Mouse (Mus musculus): ENCODE measurements around the gene Nelfb. TPM values are rescaled to one million over a fixed set of nuclear protein-coding genes. Genes with fewer than 3 reads are reported as not detected.

Gene Nelfb
- polyA plus RNA-seq, 1 experiment: 22.9 TPM

- H3K4me1 ChIP-seq: peaks cover 55% of the 10 kb centered on the region
- peaks cover 31% of the 10 kb centered on the region for H3K27me3 ChIP-seq (replicated peaks)
- H3K9me3 ChIP-seq: no peaks in the 10 kb centered on the region
- no peaks in the 10 kb centered on the region for H3K36me3 ChIP-seq (replicated peaks; ENCODE audit: low read length)
- TF ChIP-seq FLI1 (IDR thresholded peaks at IDR 0.05; ENCODE audit: low read length) (no peak), GATA1 (IDR thresholded peaks at IDR 0.05; ENCODE audit: borderline replicate concordance, low read length) (no peak)
- H3K4me3 ChIP-seq (replicated peaks): no peak overlapping the region
Observed at GRCm38 (mm10) chr2:25151280-25151956, 59.9 kb downstream of the Nelfb start.

Other genes with a start within 250 kb of the Nelfb start
- 10.2 and 14.3 TPM in 2 replicates for gene Dph7, start 249.1 kb downstream of the Nelfb start, polyA plus RNA-seq (2012; ENCODE audit: insufficient read depth, low replicate concordance)
- gene Mrpl41, start 236.4 kb downstream of the Nelfb start, polyA plus RNA-seq (2012; ENCODE audit: insufficient read depth, low replicate concordance): 26.6 and 65.1 TPM in 2 replicates
- gene Pnpla7, start 235.5 kb downstream of the Nelfb start, polyA plus RNA-seq (2012; ENCODE audit: insufficient read depth, low replicate concordance): 1.5 and 7.1 TPM in 2 replicates
- gene Nsmf, start 157.1 kb downstream of the Nelfb start, polyA plus RNA-seq (2012; ENCODE audit: insufficient read depth, low replicate concordance): 24.0 and 32.1 TPM in 2 replicates
- not detected in 2 replicates for gene Entpd8, start 131.2 kb downstream of the Nelfb start, polyA plus RNA-seq (2012; ENCODE audit: insufficient read depth, low replicate concordance)
- gene Noxa1, start 116.3 kb downstream of the Nelfb start, polyA plus RNA-seq (2012; ENCODE audit: insufficient read depth, low replicate concordance): not detected in 2 replicates
- gene Nrarp, start 30.7 kb downstream of the Nelfb start, polyA plus RNA-seq (2012; ENCODE audit: insufficient read depth, low replicate concordance): 7.9 and 8.1 TPM in 2 replicates
- 10.3 and 14.6 TPM in 2 replicates for gene Tor4a, start 14.6 kb downstream of the Nelfb start, polyA plus RNA-seq (2012; ENCODE audit: insufficient read depth, low replicate concordance)
- gene Stpg3, start 3.1 kb upstream of the Nelfb start, polyA plus RNA-seq (2012; ENCODE audit: insufficient read depth, low replicate concordance): 0.08 and 1.5 TPM in 2 replicates
- not detected in 2 replicates for gene Fam166a, start 7.3 kb upstream of the Nelfb start, polyA plus RNA-seq (2012; ENCODE audit: insufficient read depth, low replicate concordance)
- gene Tubb4b, start 13.2 kb upstream of the Nelfb start, polyA plus RNA-seq (2012; ENCODE audit: insufficient read depth, low replicate concordance): 264 and 365 TPM in 2 replicates
- not detected in 2 replicates for gene Slc34a3, start 22.9 kb upstream of the Nelfb start, polyA plus RNA-seq (2012; ENCODE audit: insufficient read depth, low replicate concordance)
- gene Rnf224, start 25.3 kb upstream of the Nelfb start, polyA plus RNA-seq (2012; ENCODE audit: insufficient read depth, low replicate concordance): not detected in 2 replicates
- 3.8 and 7.6 TPM in 2 replicates for gene Rnf208, start 30.8 kb upstream of the Nelfb start, polyA plus RNA-seq (2012; ENCODE audit: insufficient read depth, low replicate concordance)
- not detected in 2 replicates for gene Cysrt1, start 31.0 kb upstream of the Nelfb start, polyA plus RNA-seq (2012; ENCODE audit: insufficient read depth, low replicate concordance)
- gene AL732309.1, start 35.4 kb upstream of the Nelfb start, polyA plus RNA-seq (2012; ENCODE audit: insufficient read depth, low replicate concordance): 1.1 TPM in 1 of 2 replicates, not detected in the other
- gene Tmem203, start 44.0 kb upstream of the Nelfb start, polyA plus RNA-seq (2012; ENCODE audit: insufficient read depth, low replicate concordance): 16.3 and 20.0 TPM in 2 replicates
- gene Tprn, start 51.1 kb upstream of the Nelfb start, polyA plus RNA-seq (2012; ENCODE audit: insufficient read depth, low replicate concordance): 11.9 and 12.9 TPM in 2 replicates
- 34.6 and 160 TPM in 2 replicates for gene Ssna1, start 60.9 kb upstream of the Nelfb start, polyA plus RNA-seq (2012; ENCODE audit: insufficient read depth, low replicate concordance)
- 3.1 and 14.8 TPM in 2 replicates for gene Anapc2, start 61.0 kb upstream of the Nelfb start, polyA plus RNA-seq (2012; ENCODE audit: insufficient read depth, low replicate concordance)
- not detected in 2 replicates for gene Tmem210, start 76.7 kb upstream of the Nelfb start, polyA plus RNA-seq (2012; ENCODE audit: insufficient read depth, low replicate concordance)
- not detected in 2 replicates for gene Lrrc26, start 78.4 kb upstream of the Nelfb start, polyA plus RNA-seq (2012; ENCODE audit: insufficient read depth, low replicate concordance)
- gene Grin1, start 107.7 kb upstream of the Nelfb start, polyA plus RNA-seq (2012; ENCODE audit: insufficient read depth, low replicate concordance): not detected in 2 replicates
- gene Man1b1, start 120.8 kb upstream of the Nelfb start, polyA plus RNA-seq (2012; ENCODE audit: insufficient read depth, low replicate concordance): 4.4 and 13.9 TPM in 2 replicates
- 4.3 and 4.4 TPM in 2 replicates for gene Dpp7, start 144.9 kb upstream of the Nelfb start, polyA plus RNA-seq (2012; ENCODE audit: insufficient read depth, low replicate concordance)
- gene Uap1l1, start 154.2 kb upstream of the Nelfb start, polyA plus RNA-seq (2012; ENCODE audit: insufficient read depth, low replicate concordance): 12.1 and 13.3 TPM in 2 replicates
- gene Sapcd2, start 160.8 kb upstream of the Nelfb start, polyA plus RNA-seq (2012; ENCODE audit: insufficient read depth, low replicate concordance): 26.7 and 29.9 TPM in 2 replicates
- gene Entpd2, start 184.4 kb upstream of the Nelfb start, polyA plus RNA-seq (2012; ENCODE audit: insufficient read depth, low replicate concordance): 1.3 TPM in 1 of 2 replicates, not detected in the other
- gene Npdc1, start 187.9 kb upstream of the Nelfb start, polyA plus RNA-seq (2012; ENCODE audit: insufficient read depth, low replicate concordance): 3.7 and 3.9 TPM in 2 replicates
- 4.3 TPM in 1 of 2 replicates, not detected in the other for gene Fut7, start 211.8 kb upstream of the Nelfb start, polyA plus RNA-seq (2012; ENCODE audit: insufficient read depth, low replicate concordance)
- gene Abca2, start 217.2 kb upstream of the Nelfb start, polyA plus RNA-seq (2012; ENCODE audit: insufficient read depth, low replicate concordance): 13.1 and 24.3 TPM in 2 replicates
- not detected in 2 replicates for gene Clic3, start 245.3 kb upstream of the Nelfb start, polyA plus RNA-seq (2012; ENCODE audit: insufficient read depth, low replicate concordance)
- 51.1 and 52.3 TPM in 2 replicates for gene Paxx, start 249.6 kb upstream of the Nelfb start, polyA plus RNA-seq (2012; ENCODE audit: insufficient read depth, low replicate concordance)